Mouse (Mus musculus): ENCODE measurements at regions not wholly inside any gene's neighbourhood (a gene's known extent, or its start where the extent isn't known, plus 50 kb on each side); places are given as distances from the start of the nearest gene placed in this dataset.

DNA sequence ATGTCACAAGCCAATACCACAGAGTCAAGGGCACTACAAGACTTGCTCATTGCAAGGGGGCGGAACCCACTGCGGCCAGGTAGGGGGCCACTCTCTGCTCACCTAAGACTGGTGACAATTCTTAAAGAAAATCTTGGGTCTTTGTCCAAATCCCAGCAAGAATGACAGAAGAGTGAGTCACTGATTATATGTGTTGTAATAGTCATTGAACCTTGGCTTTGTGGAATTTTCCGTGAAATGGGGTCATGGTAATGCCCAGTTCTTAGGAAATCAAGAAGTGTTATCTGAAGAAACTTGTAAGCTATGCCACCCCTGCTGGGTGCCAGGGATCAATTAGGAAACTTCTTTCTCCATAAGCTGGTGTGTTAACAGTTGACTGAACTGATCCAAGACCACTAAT, 249.3 kb upstream of the Adgrl2 start:
- TF ChIP-seq CTCF (IDR thresholded peaks at IDR 0.05; ENCODE audit: low read depth, low read length) (no peak), GATA1 (IDR thresholded peaks at IDR 0.05; ENCODE audit: borderline replicate concordance, low read length) (no peak), POLR2AphosphoS5 (IDR thresholded peaks at IDR 0.05; ENCODE audit: insufficient replicate concordance, low read depth, low read length) (no peak), GATA2 (IDR thresholded peaks at IDR 0.05; ENCODE audit: borderline replicate concordance, low read depth, low read length) (no peak), TAL1 (conservative IDR thresholded peaks at IDR 0.05; ENCODE audit: low read depth, low read length) (no peak)
